Mouse (Mus musculus): ENCODE measurements around the gene Smim5.
A peak's percentile ranks its signal among the peaks of the same experiment; 100 is the strongest.

DNA sequence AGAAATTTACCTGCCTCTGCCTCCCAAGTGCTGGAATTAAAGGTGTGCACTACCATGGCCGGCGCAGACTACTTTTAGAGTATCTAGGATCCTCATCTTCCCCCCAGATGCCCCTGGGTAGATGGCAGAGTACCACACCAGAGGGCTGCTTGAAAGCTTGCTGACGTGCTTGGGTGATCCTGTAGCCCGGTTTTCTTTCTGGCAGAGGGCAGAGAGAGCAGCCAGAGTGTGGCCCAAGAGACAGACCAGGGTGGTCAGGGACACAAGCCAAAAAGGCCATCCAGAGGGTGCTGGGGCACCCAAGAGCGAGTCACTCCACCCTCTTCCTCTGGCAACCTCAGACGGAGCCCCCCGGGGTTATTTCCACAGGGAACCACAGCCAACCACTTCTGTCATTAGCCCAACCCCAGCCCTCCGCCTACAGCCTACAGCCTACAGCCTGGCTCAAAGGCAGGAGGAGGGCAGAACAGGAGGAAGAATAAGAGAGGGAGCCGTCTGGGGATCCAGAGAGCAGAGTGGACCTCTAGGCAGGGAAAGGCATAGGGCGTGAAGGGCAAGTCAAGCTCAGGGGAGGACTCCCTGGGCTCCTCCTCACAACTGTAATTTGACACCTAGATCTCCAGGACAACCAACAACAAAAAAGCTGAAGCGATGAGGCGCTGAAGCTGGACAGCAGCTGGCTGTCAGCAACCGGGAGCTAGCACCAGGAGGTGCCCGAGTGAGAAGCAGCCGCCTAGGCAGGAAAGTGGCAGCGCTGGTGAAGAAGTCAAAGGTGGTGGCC lies at the start of gene Smim5:
- peak; percentile 52; the same call in 1 of the 2 replicates for TF ChIP-seq POLR2A (IDR thresholded peaks at IDR 0.05; ENCODE audit: borderline replicate concordance, extremely low read depth, low read depth, low read length)
- no peak for TF ChIP-seq CTCF (IDR thresholded peaks at IDR 0.05; ENCODE audit: insufficient read depth, low read length)

All from lung, adult 2 months (tissue).